Mouse (Mus musculus) neutrophil, adult 83 days (primary cell): ENCODE results near the gene Slc6a1. TPM values are rescaled to one million over a fixed set of nuclear protein-coding genes. Genes with fewer than 3 reads are reported as not detected.

Experiments used
- total RNA-seq, 2 experiments: library from RNA; stranded (reverse); gene quantifications; one replicate each; pipeline ENCODE4 v1.2.4; 2023

Gene Slc6a1
- total RNA-seq = not detected

GRCm38 (mm10) chr6:114282469-114283277 lies at the start of gene Slc6a1:
Slc6a1 (plus strand) TSS chr6:114282635.

Other genes starting within 250 kb of the Slc6a1 start
- gene Atp2b2, start 240.0 kb upstream of the Slc6a1 start, total RNA-seq = not detected
- not detected for gene Slc6a11, start 151.4 kb upstream of the Slc6a1 start, total RNA-seq
- under 1 TPM; 0.31 to 0.42 TPM for gene Hrh1, start 115.3 kb downstream of the Slc6a1 start, total RNA-seq